Mouse (Mus musculus) stomach, adult 2 months (tissue): Measurements from ENCODE around the gene Actl9. TPM values are rescaled to one million over a fixed set of nuclear protein-coding genes. Genes with fewer than 3 reads are reported as not detected.

Experiments used
- polyA plus RNA-seq: library from polyadenylated mRNA; depleted of rRNA; stranded (reverse); fragments of >200 nt; gene quantifications from 2 replicates; pipeline ENCODE4 v1.2.3, GENCODE M21; 2012; rRNA removed

Gene Actl9
- 0.19 and 0.47 TPM in 2 replicates for polyA plus RNA-seq

GRCm38 (mm10) chr17:33432019-33432946, at the start of gene Actl9:
Gene Actl9, plus strand, starts transcription at chr17:33432896.

GRCm38 (mm10) chr17:33394182-33395034, 38.3 kb upstream of the Actl9 start, which contains the start of gene Zfp101:
Gene Zfp101, minus strand, starts transcription at chr17:33394641.

Other genes with a start within 250 kb of the Actl9 start
- gene Olfr239, start 241.6 kb upstream of the Actl9 start, polyA plus RNA-seq, result not detected in 2 replicates
- gene Olfr1564, start 211.2 kb upstream of the Actl9 start, polyA plus RNA-seq, result not detected in 2 replicates
- 0.02 and 0.05 TPM in 2 replicates for gene Zfp955a, start 177.8 kb upstream of the Actl9 start, polyA plus RNA-seq
- gene Olfr63, start 168.2 kb upstream of the Actl9 start, polyA plus RNA-seq, result not detected in 2 replicates
- 0.16 and 0.42 TPM in 2 replicates for gene Zfp955b, start 143.4 kb upstream of the Actl9 start, polyA plus RNA-seq
- gene Zfp81, start 74.0 kb upstream of the Actl9 start, polyA plus RNA-seq, result 0.04 and 0.08 TPM in 2 replicates
- 0.22 and 0.28 TPM in 2 replicates for gene Zfp101, start 38.3 kb upstream of the Actl9 start, polyA plus RNA-seq
- 19.4 and 23.0 TPM in 2 replicates for gene Adamts10, start 91.3 kb downstream of the Actl9 start, polyA plus RNA-seq
- 1.1 and 1.2 TPM in 2 replicates for gene Myo1f, start 122.8 kb downstream of the Actl9 start, polyA plus RNA-seq
- gene Zfp414, start 196.2 kb downstream of the Actl9 start, polyA plus RNA-seq, result 36.2 and 39.0 TPM in 2 replicates
- 0.16 TPM in 1 of 2 replicates, not detected in the other for gene Pram1, start 205.2 kb downstream of the Actl9 start, polyA plus RNA-seq